Mouse (Mus musculus): ENCODE measurements around the gene Fitm1. TPM values are rescaled to one million over a fixed set of nuclear protein-coding genes. Genes with fewer than 3 reads are reported as not detected.

The Fitm1 gene
- 115 and 116 TPM in 2 replicates for polyA plus RNA-seq (2012; rRNA removed)

GRCm38 (mm10) chr14:55575302-55575701 lies at the start of gene Fitm1:
Gene Fitm1 (plus strand): TSS chr14:55575617.
- Histone ChIP-seq H3K36me3 (ENCODE audit: control insufficient read depth, insufficient read depth, low read length) (no peaks in the 10 kb centered on the region), H3K27me3 (replicated peaks; ENCODE audit: control insufficient read depth, insufficient read depth, low read length) (no peaks in the 10 kb centered on the region), H3K4me1 (ENCODE audit: control insufficient read depth, insufficient read depth, low read length) (peaks cover 7% of the 10 kb centered on the region; the same call in 1 of the 2 replicates), H3K4me3 (ENCODE audit: insufficient read depth, low read depth, low read length) (peak within 1 kb of the TSS; percentile 13; the same call in 1 of the 2 replicates), H3K27ac (ENCODE audit: insufficient read depth, low read depth, low read length) (peak within 1 kb of the TSS; percentile 61)
- WGBS = 44% methylated on average over 8 of the region's 8 CpGs
- DNase-seq = no peak
- TF ChIP-seq POLR2A (IDR thresholded peaks at IDR 0.05; ENCODE audit: low read depth, low read length) (no peak), CTCF (conservative IDR thresholded peaks at IDR 0.05; ENCODE audit: insufficient read depth, insufficient read length, low read depth, low read length) (no peak)

GRCm38 (mm10) chr14:55526674-55527073 lies 48.7 kb upstream of the Fitm1 start:
- WGBS = 83% methylated on average over 2 of the region's 2 CpGs
- Histone ChIP-seq H3K4me1 (ENCODE audit: control insufficient read depth, insufficient read depth, low read length) (no peaks in the 10 kb centered on the region), H3K36me3 (ENCODE audit: control insufficient read depth, insufficient read depth, low read length) (no peaks in the 10 kb centered on the region), H3K27ac (ENCODE audit: insufficient read depth, low read depth, low read length) (no peak overlapping the region), H3K27me3 (replicated peaks; ENCODE audit: control insufficient read depth, insufficient read depth, low read length) (no peaks in the 10 kb centered on the region), H3K4me3 (ENCODE audit: insufficient read depth, low read depth, low read length) (no peak overlapping the region)
- no peak for DNase-seq
- TF ChIP-seq CTCF (conservative IDR thresholded peaks at IDR 0.05; ENCODE audit: insufficient read depth, insufficient read length, low read depth, low read length) (no peak), POLR2A (IDR thresholded peaks at IDR 0.05; ENCODE audit: low read depth, low read length) (no peak)

GRCm38 (mm10) chr14:55527940-55528339 lies 47.5 kb upstream of the Fitm1 start:
- no peaks in the 10 kb centered on the region for H3K36me3 ChIP-seq (ENCODE audit: control insufficient read depth, insufficient read depth, low read length)
- 16% methylated on average over 3 of the region's 3 CpGs for WGBS
- no peak overlapping the region for H3K27ac ChIP-seq (ENCODE audit: insufficient read depth, low read depth, low read length)
- no peaks in the 10 kb centered on the region for H3K27me3 ChIP-seq (replicated peaks; ENCODE audit: control insufficient read depth, insufficient read depth, low read length)
- H3K4me3 ChIP-seq (ENCODE audit: insufficient read depth, low read depth, low read length) = no peak overlapping the region
- DNase-seq = peak; percentile 58
- TF ChIP-seq POLR2A (IDR thresholded peaks at IDR 0.05; ENCODE audit: low read depth, low read length) (no peak), CTCF (conservative IDR thresholded peaks at IDR 0.05; ENCODE audit: insufficient read depth, insufficient read length, low read depth, low read length) (peak; percentile 45)
- H3K4me1 ChIP-seq (ENCODE audit: control insufficient read depth, insufficient read depth, low read length) = no peaks in the 10 kb centered on the region

GRCm38 (mm10) chr14:55536116-55536745 lies 39.2 kb upstream of the Fitm1 start:
- H3K36me3 ChIP-seq (ENCODE audit: control insufficient read depth, insufficient read depth, low read length) = no peaks in the 10 kb centered on the region
- WGBS = 55% methylated on average over 6 of the region's 6 CpGs
- DNase-seq = peak; percentile 52
- H3K27ac ChIP-seq (ENCODE audit: insufficient read depth, low read depth, low read length) = no peak overlapping the region
- no peak overlapping the region for H3K4me3 ChIP-seq (ENCODE audit: insufficient read depth, low read depth, low read length)
- H3K4me1 ChIP-seq (ENCODE audit: control insufficient read depth, insufficient read depth, low read length) = no peaks in the 10 kb centered on the region
- no peaks in the 10 kb centered on the region for H3K27me3 ChIP-seq (replicated peaks; ENCODE audit: control insufficient read depth, insufficient read depth, low read length)
- no peak for TF ChIP-seq POLR2A (IDR thresholded peaks at IDR 0.05; ENCODE audit: low read depth, low read length)
- TF ChIP-seq CTCF (conservative IDR thresholded peaks at IDR 0.05; ENCODE audit: insufficient read depth, insufficient read length, low read depth, low read length) = peak; percentile 79

GRCm38 (mm10) chr14:55540067-55540786 lies 35.2 kb upstream of the Fitm1 start, which contains the start of gene Pck2:
Gene Pck2 (plus strand): TSS chr14:55540266.
- DNase-seq = peak; percentile 94
- Histone ChIP-seq H3K27ac (ENCODE audit: insufficient read depth, low read depth, low read length) (peak within 1 kb of the TSS; percentile 74), H3K36me3 (ENCODE audit: control insufficient read depth, insufficient read depth, low read length) (no peaks in the 10 kb centered on the region), H3K27me3 (replicated peaks; ENCODE audit: control insufficient read depth, insufficient read depth, low read length) (no peaks in the 10 kb centered on the region), H3K4me1 (ENCODE audit: control insufficient read depth, insufficient read depth, low read length) (no peaks in the 10 kb centered on the region), H3K4me3 (ENCODE audit: insufficient read depth, low read depth, low read length) (peak within 1 kb of the TSS; percentile 77)
- TF ChIP-seq CTCF (conservative IDR thresholded peaks at IDR 0.05; ENCODE audit: insufficient read depth, insufficient read length, low read depth, low read length) (no peak), POLR2A (IDR thresholded peaks at IDR 0.05; ENCODE audit: low read depth, low read length) (peak; percentile 22)
- under 1% methylated on average over 32 of the region's 32 CpGs for WGBS

- no peaks in the 10 kb centered on the region for H3K36me3 ChIP-seq (ENCODE audit: control insufficient read depth, insufficient read depth, low read length)
- no peaks in the 10 kb centered on the region for H3K4me1 ChIP-seq (ENCODE audit: control insufficient read depth, insufficient read depth, low read length)
- 8% methylated on average over 10 of the region's 10 CpGs for WGBS
- peak overlapping the region; percentile 77 for H3K4me3 ChIP-seq (ENCODE audit: insufficient read depth, low read depth, low read length)
- H3K27ac ChIP-seq (ENCODE audit: insufficient read depth, low read depth, low read length) = peak overlapping the region; percentile 17; the same call in 1 of the 2 replicates
- no peaks in the 10 kb centered on the region for H3K27me3 ChIP-seq (replicated peaks; ENCODE audit: control insufficient read depth, insufficient read depth, low read length)
- DNase-seq = peak; percentile 82
- TF ChIP-seq POLR2A (IDR thresholded peaks at IDR 0.05; ENCODE audit: low read depth, low read length) (no peak), CTCF (conservative IDR thresholded peaks at IDR 0.05; ENCODE audit: insufficient read depth, insufficient read length, low read depth, low read length) (no peak)
These were observed 34.6 kb upstream of the Fitm1 start for GRCm38 (mm10) chr14:55540787-55541321.

GRCm38 (mm10) chr14:55542268-55542667 lies 33.1 kb upstream of the Fitm1 start:
- TF ChIP-seq CTCF (conservative IDR thresholded peaks at IDR 0.05; ENCODE audit: insufficient read depth, insufficient read length, low read depth, low read length) (no peak), POLR2A (IDR thresholded peaks at IDR 0.05; ENCODE audit: low read depth, low read length) (no peak)
- no peaks in the 10 kb centered on the region for H3K4me1 ChIP-seq (ENCODE audit: control insufficient read depth, insufficient read depth, low read length)
- no peak overlapping the region for H3K27ac ChIP-seq (ENCODE audit: insufficient read depth, low read depth, low read length)
- H3K36me3 ChIP-seq (ENCODE audit: control insufficient read depth, insufficient read depth, low read length) = no peaks in the 10 kb centered on the region
- WGBS = 98% methylated on average over 12 of the region's 12 CpGs
- no peaks in the 10 kb centered on the region for H3K27me3 ChIP-seq (replicated peaks; ENCODE audit: control insufficient read depth, insufficient read depth, low read length)
- DNase-seq = no peak
- H3K4me3 ChIP-seq (ENCODE audit: insufficient read depth, low read depth, low read length) = no peak overlapping the region
